Mouse (Mus musculus) ovary, postnatal 14 days (tissue): ENCODE results near the gene Xlr5c.
A peak's percentile ranks its signal among the peaks of the same experiment; 100 is the strongest.
"Not testable (repeated sequence)": the region's sequence is repeated elsewhere in the genome, so short reads cannot be mapped to it uniquely, and the experiment has no call there.

ENCODE experiments used
- DNase-seq: peaks from one replicate; pipeline ENCODE4 v3.0.0; 2022; ENCODE audit warnings: low spot score

Gene Xlr5c

GRCm38 (mm10) chrX:73292876-73293275 lies at the start of gene Xlr5c, which contains the start of gene Xlr5a:
Gene Xlr5c, minus strand, starts transcription at chrX:73292976.
Gene Xlr5a, minus strand, starts transcription at chrX:73292976.
- not testable (repeated sequence) for DNase-seq

GRCm38 (mm10) chrX:73342483-73342895 lies 49.7 kb upstream of the Xlr5c start, which contains the start of gene Zfp275:
Gene Zfp275, plus strand, starts transcription at chrX:73342621.
- DNase-seq: peak; percentile 57

GRCm38 (mm10) chrX:73342068-73342467 lies 49.3 kb upstream of the Xlr5c start:
- DNase-seq: no peak

GRCm38 (mm10) chrX:73341473-73341872 lies 48.7 kb upstream of the Xlr5c start:
- no peak for DNase-seq

- DNase-seq: no peak
Observed at GRCm38 (mm10) chrX:73336740-73337139, 44.0 kb upstream of the Xlr5c start, which contains the start of gene Gm45015. Gene Gm45015, minus strand, starts transcription at chrX:73336840.

GRCm38 (mm10) chrX:73333548-73333947 lies 40.8 kb upstream of the Xlr5c start:
- no peak for DNase-seq

GRCm38 (mm10) chrX:73327215-73327614 lies 34.4 kb upstream of the Xlr5c start:
- DNase-seq: no peak

- no peak for DNase-seq
Observed at GRCm38 (mm10) chrX:73321029-73321428, 28.3 kb upstream of the Xlr5c start.

GRCm38 (mm10) chrX:73312522-73312921 lies 19.7 kb upstream of the Xlr5c start:
- peak; percentile 5 for DNase-seq

- not testable (repeated sequence) for DNase-seq
Observed at GRCm38 (mm10) chrX:73295745-73296144, 3.0 kb upstream of the Xlr5c start.

- not testable (repeated sequence) for DNase-seq
Observed at GRCm38 (mm10) chrX:73265270-73265669, 27.5 kb downstream of the Xlr5c start, which contains the start of gene Xlr3c. Gene Xlr3c, minus strand, starts transcription at chrX:73265390.

- DNase-seq: not testable (repeated sequence)
Observed at GRCm38 (mm10) chrX:73262428-73262827, 30.3 kb downstream of the Xlr5c start.

GRCm38 (mm10) chrX:73242821-73243325 lies 49.9 kb downstream of the Xlr5c start, which contains the start of gene Xlr4c:
Gene Xlr4c, minus strand, starts transcription at chrX:73243130.
- not testable (repeated sequence) for DNase-seq
